Mouse (Mus musculus): ENCODE measurements around the gene Map6.

Map6 gene

DNA sequence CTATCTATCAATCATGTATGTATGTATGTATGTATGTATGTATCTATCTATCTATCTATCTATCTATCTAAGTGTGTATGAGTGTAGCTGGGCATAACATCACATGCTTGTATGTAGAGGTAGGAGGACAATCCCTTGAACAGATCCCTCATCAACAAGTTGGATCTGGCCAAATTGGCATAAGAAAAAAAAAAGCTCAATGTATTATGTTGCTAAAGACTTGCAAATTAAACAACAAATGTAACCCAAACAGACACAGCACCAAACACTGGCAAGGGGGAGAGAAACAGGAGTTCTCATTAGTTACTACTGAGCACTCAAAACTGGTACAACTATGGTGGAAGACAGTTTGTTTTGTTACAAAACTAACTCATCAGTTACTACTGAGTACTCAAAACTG lies 2.6 kb upstream of the Map6 start:
- no peak for DNase-seq (ENCODE audit: low spot score in 2 of 2)

GRCm38 (mm10) chr7:99267897-99268505 lies 754 bp downstream of the Map6 start:
- DNase-seq (ENCODE audit: low spot score in 2 of 2), result no peak

DNA sequence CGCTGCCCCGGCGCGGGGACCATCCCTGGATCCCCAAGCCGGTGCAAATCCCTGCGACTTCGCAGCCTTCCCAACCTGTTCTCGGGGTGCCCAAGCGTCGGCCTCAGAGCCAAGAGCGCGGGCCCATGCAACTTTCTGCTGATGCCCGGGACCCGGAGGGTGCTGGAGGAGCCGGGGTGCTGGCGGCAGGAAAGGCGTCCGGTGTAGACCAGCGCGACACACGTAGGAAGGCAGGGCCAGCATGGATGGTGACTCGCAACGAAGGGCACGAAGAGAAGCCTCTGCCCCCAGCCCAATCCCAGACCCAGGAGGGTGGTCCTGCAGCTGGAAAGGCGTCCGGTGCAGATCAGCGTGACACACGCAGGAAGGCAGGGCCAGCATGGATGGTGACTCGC lies 1.3 kb downstream of the Map6 start:
- DNase-seq (ENCODE audit: low spot score in 2 of 2), result no peak

DNA sequence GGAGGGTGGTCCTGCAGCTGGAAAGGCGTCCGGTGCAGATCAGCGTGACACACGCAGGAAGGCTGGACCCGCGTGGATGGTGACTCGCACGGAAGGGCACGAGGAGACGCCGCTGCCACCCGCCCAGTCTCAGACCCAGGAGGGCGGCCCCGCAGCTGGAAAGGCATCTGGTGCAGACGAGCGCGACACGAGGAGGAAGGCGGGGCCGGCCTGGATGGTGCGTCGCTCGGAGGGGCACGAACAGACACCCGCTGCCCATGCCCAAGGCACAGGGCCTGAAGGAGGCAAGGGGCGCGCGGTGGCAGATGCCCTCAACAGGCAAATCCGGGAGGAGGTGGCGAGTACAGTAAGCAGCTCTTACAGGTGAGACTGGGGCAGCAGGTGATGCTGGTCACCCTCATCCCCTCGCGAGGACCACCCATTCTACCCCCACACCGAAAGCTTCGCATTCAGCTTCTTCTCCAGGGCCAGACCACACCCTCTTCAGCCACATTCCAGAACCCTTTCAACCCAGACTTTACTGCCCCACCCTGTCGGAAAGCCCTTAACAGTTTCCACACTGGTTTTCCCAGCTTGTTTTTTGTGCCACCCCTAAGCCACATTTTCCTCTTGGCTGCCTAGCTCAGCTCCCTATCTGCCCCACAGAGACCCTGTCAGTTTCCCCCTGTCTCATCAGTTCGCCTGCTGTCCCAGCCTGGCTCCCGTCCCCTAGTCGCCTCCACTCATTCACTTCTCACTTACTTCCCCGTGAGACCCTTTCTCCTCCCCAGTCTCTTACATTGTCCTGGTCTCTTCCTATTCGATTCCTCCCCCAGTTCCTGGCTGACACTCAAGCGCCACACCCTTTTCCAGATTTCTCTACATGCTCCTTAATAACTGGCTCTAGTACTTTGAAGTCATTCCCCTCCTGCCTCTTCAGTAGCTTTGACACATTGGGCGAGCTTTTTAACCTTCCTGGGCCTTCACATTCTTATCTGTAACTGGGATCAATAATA lies 2.0 kb downstream of the Map6 start:
- no peak for DNase-seq (ENCODE audit: low spot score in 2 of 2)

- no peak for DNase-seq (ENCODE audit: low spot score in 2 of 2)
Observed at GRCm38 (mm10) chr7:99271630-99272029, 4.4 kb downstream of the Map6 start.

GRCm38 (mm10) chr7:99275131-99275530 lies 7.9 kb downstream of the Map6 start:
- DNase-seq (ENCODE audit: low spot score in 2 of 2), result no peak

DNA sequence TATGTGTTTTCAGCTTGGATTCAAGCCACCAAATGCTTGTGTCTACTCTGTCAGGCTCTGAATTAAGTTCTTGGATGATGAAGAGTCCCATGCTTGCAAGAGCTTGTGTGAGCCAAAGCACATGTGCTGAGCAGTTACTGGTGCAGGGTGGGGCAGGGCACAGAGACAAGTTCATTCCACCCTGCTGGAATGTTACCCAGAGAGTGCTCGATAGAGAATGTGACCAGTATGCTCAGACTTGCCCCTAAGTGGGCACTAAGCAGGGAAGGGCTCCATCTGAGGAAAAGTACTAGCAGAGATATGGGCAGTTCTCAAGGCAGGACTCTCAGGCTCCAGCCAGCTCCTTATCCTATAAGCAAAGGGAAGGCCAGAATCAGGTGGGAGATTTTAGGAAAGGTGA lies 9.4 kb downstream of the Map6 start:
- no peak for DNase-seq (ENCODE audit: low spot score in 2 of 2)

- DNase-seq (ENCODE audit: low spot score in 2 of 2), result no peak
Observed at GRCm38 (mm10) chr7:99278309-99278708, 11.1 kb downstream of the Map6 start.

GRCm38 (mm10) chr7:99279586-99279985 lies 12.3 kb downstream of the Map6 start:
- no peak for DNase-seq (ENCODE audit: low spot score in 2 of 2)

DNA sequence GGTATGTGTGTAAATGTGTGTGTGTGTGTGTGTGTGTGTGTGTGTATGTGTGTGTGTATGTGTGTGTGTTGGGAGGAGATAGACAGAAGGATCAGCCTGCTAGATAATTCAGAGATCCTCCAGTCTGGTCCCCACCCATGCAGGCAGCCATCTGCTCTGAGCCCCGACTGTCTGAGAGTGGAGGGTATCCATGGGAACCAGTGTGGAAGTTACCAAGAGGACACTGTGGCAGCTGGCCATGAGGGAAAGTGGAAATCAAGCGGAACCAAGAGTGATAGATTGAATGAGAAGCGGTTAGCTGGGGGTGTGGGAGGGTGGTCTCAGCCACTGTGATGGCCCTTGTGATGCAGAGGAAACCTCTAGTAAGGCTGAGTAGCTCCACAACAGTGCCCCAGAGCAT lies 20.0 kb downstream of the Map6 start:
- DNase-seq (ENCODE audit: low spot score in 2 of 2), result no peak

DNA sequence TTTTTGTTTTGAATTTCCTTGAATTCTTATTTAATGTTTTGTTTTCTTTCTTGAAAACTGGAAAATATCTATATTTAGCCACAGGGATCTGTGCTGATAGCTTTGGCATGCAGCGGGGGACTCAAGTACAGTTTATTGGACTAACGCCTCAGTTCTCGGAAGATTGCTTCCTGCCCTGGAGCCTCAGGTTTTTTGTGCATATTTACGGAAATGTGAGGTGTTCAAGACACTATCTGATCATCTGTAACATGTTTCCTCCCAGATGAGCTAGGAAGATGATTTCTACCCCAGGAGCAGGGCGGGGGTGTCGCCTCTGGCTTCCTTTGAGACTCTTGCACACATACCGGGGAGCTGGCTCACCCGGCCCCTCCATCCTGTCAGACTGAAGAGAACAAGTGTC lies 22.8 kb downstream of the Map6 start:
- DNase-seq (ENCODE audit: low spot score in 2 of 2), result no peak

GRCm38 (mm10) chr7:99290925-99291324 lies 23.7 kb downstream of the Map6 start:
- no peak for DNase-seq (ENCODE audit: low spot score in 2 of 2)

- no peak for DNase-seq (ENCODE audit: low spot score in 2 of 2)
Observed at GRCm38 (mm10) chr7:99294198-99294780, 27.0 kb downstream of the Map6 start.

GRCm38 (mm10) chr7:99295104-99295503 lies 27.9 kb downstream of the Map6 start:
- DNase-seq (ENCODE audit: low spot score in 2 of 2), result no peak

DNA sequence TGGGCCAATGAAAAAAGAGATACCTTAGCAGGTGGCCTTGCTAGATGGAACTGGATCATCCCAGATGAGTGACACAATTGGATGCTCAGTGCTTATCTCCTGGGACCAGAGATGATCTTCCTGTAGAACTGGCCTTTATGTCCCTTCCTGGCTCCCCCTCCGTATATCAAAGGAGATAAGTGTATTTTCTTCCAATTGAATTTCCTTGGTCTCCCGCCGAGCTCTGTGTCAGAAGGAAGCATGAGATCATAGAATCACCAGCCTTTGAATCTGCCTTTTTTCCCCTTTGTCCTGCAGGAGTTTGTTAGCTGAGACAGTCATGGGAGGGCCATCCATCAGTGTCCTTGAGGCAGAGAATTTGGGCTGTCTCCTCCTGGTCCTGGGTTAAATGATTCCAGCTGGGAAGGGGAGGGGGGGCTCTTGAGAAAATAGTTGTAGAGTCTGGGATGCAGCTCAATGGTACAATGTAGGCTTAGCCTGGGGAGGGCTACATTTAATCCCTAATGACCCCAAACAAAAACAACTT lies 33.5 kb downstream of the Map6 start:
- no peak for DNase-seq (ENCODE audit: low spot score in 2 of 2)

GRCm38 (mm10) chr7:99304029-99304428 lies 36.8 kb downstream of the Map6 start:
- DNase-seq (ENCODE audit: low spot score in 2 of 2), result no peak

- DNase-seq (ENCODE audit: low spot score in 2 of 2), result no peak
Observed at GRCm38 (mm10) chr7:99304949-99305372, 37.7 kb downstream of the Map6 start.

GRCm38 (mm10) chr7:99305688-99306087 lies 38.4 kb downstream of the Map6 start:
- no peak for DNase-seq (ENCODE audit: low spot score in 2 of 2)

DNA sequence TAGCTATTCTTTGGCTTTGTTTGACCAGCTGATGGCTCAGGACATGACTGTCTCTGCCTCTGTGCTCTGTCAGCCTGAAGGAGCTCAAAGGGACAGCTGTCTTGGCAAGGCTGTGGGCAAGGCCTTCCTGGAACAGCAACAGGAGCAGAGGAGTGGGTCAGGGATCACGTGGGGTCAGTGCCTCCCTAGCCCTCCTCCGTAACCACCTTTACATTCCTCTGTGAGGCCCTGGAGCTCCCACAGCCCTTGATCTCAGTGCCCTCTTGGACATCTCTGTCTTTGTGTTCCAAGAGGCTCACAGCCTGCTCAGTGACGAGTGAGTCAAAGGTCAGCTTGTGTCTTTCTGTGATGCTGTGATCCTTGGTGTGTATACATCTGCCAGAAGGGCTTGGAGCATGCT lies 39.4 kb downstream of the Map6 start:
- no peak for DNase-seq (ENCODE audit: low spot score in 2 of 2)

DNA sequence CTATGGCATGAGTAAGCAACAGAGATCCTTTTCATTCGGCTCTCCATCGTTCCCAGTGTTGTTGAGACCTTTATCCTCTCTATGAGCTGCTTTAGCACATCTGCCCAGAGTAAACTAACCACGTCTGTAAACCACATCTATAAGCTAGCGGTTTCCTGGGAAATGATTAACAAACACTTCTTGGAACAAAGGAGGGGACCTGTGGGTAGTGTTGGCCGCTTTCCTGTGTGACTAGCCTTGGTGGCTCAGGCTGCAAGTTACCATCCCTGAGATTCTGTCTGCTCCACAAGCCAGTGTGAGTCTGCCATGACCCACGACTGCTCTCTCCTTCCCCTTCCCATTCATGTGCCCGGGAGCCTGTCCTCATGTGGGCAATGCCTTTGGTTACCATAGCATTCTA lies 44.2 kb downstream of the Map6 start:
- no peak for DNase-seq (ENCODE audit: low spot score in 2 of 2)

DNA sequence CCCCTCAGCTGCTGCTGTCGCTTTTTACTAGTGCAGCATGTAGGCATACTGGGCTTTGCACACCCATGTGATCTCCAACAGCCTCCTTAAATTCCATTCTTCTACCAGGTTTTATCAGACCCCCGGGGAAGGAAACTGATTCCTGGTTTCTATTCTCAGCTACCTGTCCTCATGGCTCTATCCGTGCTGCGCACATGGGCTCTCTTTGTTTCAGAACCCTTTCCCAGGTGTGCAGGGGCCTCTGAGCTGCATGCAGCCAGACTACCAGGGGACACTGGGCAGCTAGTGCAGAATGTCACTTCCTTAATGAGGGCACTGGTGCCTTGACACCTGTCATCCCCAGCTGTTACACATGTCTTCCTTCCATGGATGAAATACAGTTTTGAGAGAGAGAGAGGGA lies 44.8 kb downstream of the Map6 start:
- no peak for DNase-seq (ENCODE audit: low spot score in 2 of 2)

GRCm38 (mm10) chr7:99312671-99313143 lies 45.5 kb downstream of the Map6 start:
- DNase-seq (ENCODE audit: low spot score in 2 of 2), result no peak
